Mouse (Mus musculus) bone marrow macrophage, adult 2 months (primary cell): ENCODE measurements around the gene Hspa1b.
"Not testable (repeated sequence)": the region's sequence is repeated elsewhere in the genome, so short reads cannot be mapped to it uniquely, and the experiment has no call there.

Experiments
- CTCF ChIP-seq: IDR thresholded peaks from 2 replicates; pipeline ENCODE4 v1.5.1; 2012; ENCODE audit warnings: low read depth, mild to moderate bottlenecking, low read length, moderate library complexity
- POLR2A ChIP-seq: IDR thresholded peaks from 2 replicates; pipeline ENCODE4 v1.6.1; 2012; ENCODE audit warnings: mild to moderate bottlenecking, low read depth, low read length, borderline replicate concordance

DNA sequence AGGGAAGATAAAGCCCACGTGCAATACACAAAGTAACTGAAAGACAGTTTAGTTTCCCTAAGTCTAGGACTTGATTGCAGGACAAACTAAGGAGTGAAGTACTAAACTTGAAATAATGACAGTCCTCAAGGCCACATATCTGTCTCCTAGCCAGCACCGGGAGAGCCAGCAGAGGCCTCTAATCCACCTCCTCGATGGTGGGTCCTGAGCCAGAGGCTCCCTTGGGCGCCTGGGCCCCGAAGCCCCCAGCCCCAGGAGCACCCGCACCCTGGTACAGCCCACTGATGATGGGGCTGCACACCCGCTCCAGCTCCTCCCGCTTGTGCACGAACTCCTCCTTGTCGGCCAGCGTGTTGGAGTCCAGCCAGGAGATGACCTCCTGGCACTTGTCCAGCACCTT lies 10.8 kb upstream of the Hspa1b start, which contains the start of gene Gm20481:
- TF ChIP-seq POLR2A, CTCF: not testable (repeated sequence)
